Mouse (Mus musculus): Measurements from ENCODE around the gene Tas1r3. TPM values are rescaled to one million over a fixed set of nuclear protein-coding genes. Genes with fewer than 3 reads are reported as not detected.

Tas1r3 gene
- polyA plus RNA-seq, 1 experiment, result 1.9 TPM

DNA sequence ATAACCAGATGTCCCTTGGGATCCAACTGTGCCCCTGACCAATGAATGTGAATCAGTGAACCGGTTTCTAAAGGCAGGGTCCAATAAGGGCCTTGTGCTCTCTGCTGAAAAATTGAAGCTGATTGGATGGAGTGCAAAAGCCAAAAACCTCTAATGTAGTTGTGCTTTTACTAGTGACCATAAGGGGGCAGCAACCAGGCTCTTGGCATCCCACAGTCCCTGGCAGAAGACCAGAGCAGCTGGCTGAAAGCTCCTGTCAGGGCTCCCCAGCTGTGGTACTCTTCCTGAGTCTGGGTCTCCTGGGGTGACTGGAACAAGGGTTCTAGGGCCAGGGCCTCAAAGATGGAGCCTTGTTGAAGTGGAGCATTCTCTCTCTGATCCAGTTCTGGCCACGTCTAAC is 29.3 kb downstream of the Tas1r3 start:
- no peaks in the 10 kb centered on the region for H3K36me3 ChIP-seq (ENCODE audit: control insufficient read depth, insufficient read depth, low read length)
- no peaks in the 10 kb centered on the region for H3K27me3 ChIP-seq (ENCODE audit: control insufficient read depth, insufficient read depth, low read length)
- H3K4me1 ChIP-seq (ENCODE audit: control insufficient read depth, insufficient read depth, low read length), result peaks cover 7% of the 10 kb centered on the region
- no peak overlapping the region for H3K4me3 ChIP-seq (ENCODE audit: control insufficient read depth, low read depth, low read length)
- TF ChIP-seq POLR2A (IDR thresholded peaks at IDR 0.05; ENCODE audit: control insufficient read depth, low read depth, low read length), result no peak
- TF ChIP-seq CTCF (IDR thresholded peaks at IDR 0.05; ENCODE audit: control insufficient read depth, insufficient read depth, insufficient replicate concordance, low read depth, low read length), result peak; percentile 36; the same call in 1 of the 2 replicates
- no peak overlapping the region for H3K27ac ChIP-seq (ENCODE audit: control insufficient read depth, insufficient read depth, low read depth, low read length)

DNA sequence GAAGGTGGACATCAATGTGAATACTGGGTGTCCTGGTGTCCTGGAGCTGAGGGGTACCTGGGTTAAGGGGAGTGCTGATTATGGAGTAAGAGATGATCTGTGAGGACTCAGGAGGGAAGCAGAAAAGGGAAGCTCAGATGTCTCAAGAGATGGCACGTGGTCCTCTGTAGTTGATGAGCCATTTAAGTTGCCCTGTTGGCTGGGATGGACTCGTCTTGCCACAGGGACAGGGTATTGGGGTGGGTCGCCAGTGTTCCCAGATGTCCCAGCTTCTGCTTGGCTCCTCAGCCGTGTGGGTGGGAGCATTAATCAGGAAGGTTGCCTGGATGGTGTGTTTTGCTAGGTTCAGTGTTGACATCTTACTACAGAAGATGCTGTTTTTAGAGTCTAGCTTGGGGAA is 29.9 kb downstream of the Tas1r3 start:
- no peak for TF ChIP-seq POLR2A (IDR thresholded peaks at IDR 0.05; ENCODE audit: control insufficient read depth, low read depth, low read length)
- no peak for TF ChIP-seq CTCF (IDR thresholded peaks at IDR 0.05; ENCODE audit: control insufficient read depth, insufficient read depth, insufficient replicate concordance, low read depth, low read length)
- Histone ChIP-seq H3K36me3 (ENCODE audit: control insufficient read depth, insufficient read depth, low read length) (no peaks in the 10 kb centered on the region), H3K4me1 (ENCODE audit: control insufficient read depth, insufficient read depth, low read length) (peaks cover 7% of the 10 kb centered on the region), H3K27me3 (ENCODE audit: control insufficient read depth, insufficient read depth, low read length) (no peaks in the 10 kb centered on the region), H3K27ac (ENCODE audit: control insufficient read depth, insufficient read depth, low read depth, low read length) (no peak overlapping the region), H3K4me3 (ENCODE audit: control insufficient read depth, low read depth, low read length) (no peak overlapping the region)

DNA sequence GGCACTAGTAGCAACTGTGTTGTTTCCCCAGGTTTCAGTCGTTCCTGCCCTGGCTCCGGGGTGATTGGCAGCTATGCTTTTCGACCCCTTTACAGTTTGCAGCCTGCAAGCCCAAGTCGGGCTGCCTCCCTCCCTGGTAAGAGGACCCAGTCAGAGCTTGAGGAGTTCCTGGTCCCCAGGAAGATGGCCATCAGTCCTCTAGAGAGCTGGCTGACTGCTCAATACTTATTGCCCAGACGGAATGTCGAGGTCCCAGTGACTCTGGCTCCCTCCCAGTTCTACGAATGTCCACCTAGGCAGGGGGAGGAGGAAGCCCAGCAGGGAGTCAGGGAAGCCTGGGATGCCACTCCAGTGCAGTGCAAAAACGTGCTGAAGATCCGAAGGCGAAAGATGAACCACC is 30.8 kb downstream of the Tas1r3 start:
- no peaks in the 10 kb centered on the region for H3K27me3 ChIP-seq (ENCODE audit: control insufficient read depth, insufficient read depth, low read length)
- no peaks in the 10 kb centered on the region for H3K36me3 ChIP-seq (ENCODE audit: control insufficient read depth, insufficient read depth, low read length)
- H3K4me3 ChIP-seq (ENCODE audit: control insufficient read depth, low read depth, low read length), result peak overlapping the region; percentile 88
- peaks cover 2% of the 10 kb centered on the region; the same call in 1 of the 2 replicates for H3K4me1 ChIP-seq (ENCODE audit: control insufficient read depth, insufficient read depth, low read length)
- no peak for TF ChIP-seq POLR2A (IDR thresholded peaks at IDR 0.05; ENCODE audit: control insufficient read depth, low read depth, low read length)
- H3K27ac ChIP-seq (ENCODE audit: control insufficient read depth, insufficient read depth, low read depth, low read length), result no peak overlapping the region

DNA sequence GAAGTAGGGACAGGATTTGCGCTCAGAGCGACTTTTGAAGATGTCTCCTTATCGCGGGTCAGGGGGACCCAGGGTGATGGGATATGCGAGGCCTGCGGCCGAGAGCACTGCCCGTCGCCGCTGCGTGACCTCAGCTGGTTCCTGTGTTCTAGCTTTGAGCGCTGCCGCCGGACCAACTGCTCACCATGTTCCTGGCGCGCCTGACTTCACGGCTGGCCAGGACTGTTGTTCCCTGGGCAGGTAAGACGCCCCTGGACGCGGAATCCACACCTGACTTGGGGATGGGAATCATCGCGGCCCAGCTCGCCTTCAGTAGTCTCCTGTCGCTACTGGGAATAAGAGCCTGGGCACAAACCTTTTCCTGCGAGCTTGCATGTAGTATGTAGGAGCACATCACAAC is 31.3 kb downstream of the Tas1r3 start:
- Histone ChIP-seq H3K4me1 (ENCODE audit: control insufficient read depth, insufficient read depth, low read length) (peaks cover 2% of the 10 kb centered on the region; the same call in 1 of the 2 replicates), H3K27me3 (ENCODE audit: control insufficient read depth, insufficient read depth, low read length) (no peaks in the 10 kb centered on the region), H3K27ac (ENCODE audit: control insufficient read depth, insufficient read depth, low read depth, low read length) (peak overlapping the region; percentile 75), H3K4me3 (ENCODE audit: control insufficient read depth, low read depth, low read length) (peak overlapping the region; percentile 88), H3K36me3 (ENCODE audit: control insufficient read depth, insufficient read depth, low read length) (no peaks in the 10 kb centered on the region)
- TF ChIP-seq POLR2A (IDR thresholded peaks at IDR 0.05; ENCODE audit: control insufficient read depth, low read depth, low read length) (no peak), CTCF (IDR thresholded peaks at IDR 0.05; ENCODE audit: control insufficient read depth, insufficient read depth, insufficient replicate concordance, low read depth, low read length) (no peak)

DNA sequence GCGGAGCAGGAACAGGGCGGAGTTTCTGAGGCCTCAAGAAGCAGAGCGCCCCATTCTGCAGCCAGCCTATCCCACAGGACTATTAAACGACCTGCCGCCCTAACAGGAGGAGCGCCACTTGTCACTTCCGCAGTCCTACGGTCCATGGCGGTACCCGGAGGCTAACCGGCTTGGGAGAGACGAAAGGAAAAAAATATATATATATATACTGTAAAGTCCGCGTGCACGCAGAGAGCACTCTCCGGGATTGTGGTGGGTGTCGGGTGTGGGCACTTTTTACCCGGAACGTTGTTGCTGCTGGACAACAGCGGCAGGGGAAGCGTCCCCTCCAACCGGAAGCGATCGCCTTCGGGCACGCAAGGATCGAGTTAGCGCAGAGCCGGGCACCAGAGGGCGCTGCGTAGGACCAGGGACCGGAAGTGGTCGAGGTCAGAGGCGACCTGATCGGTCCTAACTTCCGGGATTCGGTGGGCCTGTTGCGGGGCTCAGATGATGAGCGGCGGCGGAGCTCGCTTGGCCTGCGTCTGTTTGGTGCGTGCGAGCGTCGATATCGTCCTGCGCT is 31.9 kb downstream of the Tas1r3 start, which contains the start of gene Aurkaip1:
Gene Aurkaip1 (plus strand): TSS at position 68 of the 562 bp plus-strand sequence.
- peak; percentile 80; the same call in 1 of the 2 replicates for TF ChIP-seq CTCF (IDR thresholded peaks at IDR 0.05; ENCODE audit: control insufficient read depth, insufficient read depth, insufficient replicate concordance, low read depth, low read length)
- TF ChIP-seq POLR2A (IDR thresholded peaks at IDR 0.05; ENCODE audit: control insufficient read depth, low read depth, low read length), result peak; percentile 61
- Histone ChIP-seq H3K27ac (ENCODE audit: control insufficient read depth, insufficient read depth, low read depth, low read length) (peak within 1 kb of the TSS; percentile 75), H3K4me1 (ENCODE audit: control insufficient read depth, insufficient read depth, low read length) (peaks cover 2% of the 10 kb centered on the region; the same call in 1 of the 2 replicates), H3K27me3 (ENCODE audit: control insufficient read depth, insufficient read depth, low read length) (no peaks in the 10 kb centered on the region), H3K4me3 (ENCODE audit: control insufficient read depth, low read depth, low read length) (peak within 1 kb of the TSS; percentile 88), H3K36me3 (ENCODE audit: control insufficient read depth, insufficient read depth, low read length) (no peaks in the 10 kb centered on the region)

DNA sequence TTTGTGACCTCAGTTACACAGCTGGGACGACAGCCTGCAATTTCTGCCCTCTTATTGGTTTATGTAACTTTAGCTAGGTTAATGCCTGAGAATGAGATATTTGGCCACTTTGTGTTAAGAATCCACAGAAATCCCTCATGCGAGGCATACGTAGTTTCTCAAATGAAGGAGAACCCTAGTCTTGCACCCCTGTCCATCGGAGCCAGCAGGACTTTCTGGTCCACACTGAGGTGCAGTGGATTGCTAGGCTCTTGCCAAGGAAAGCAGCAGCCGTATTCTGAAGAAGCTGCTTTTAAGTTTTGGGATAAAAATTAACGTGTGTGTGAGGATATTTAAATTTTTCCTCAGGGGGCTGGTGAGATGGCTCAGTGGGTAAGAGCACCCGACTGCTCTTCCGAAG is 32.6 kb downstream of the Tas1r3 start:
- Histone ChIP-seq H3K27ac (ENCODE audit: control insufficient read depth, insufficient read depth, low read depth, low read length) (no peak overlapping the region), H3K27me3 (ENCODE audit: control insufficient read depth, insufficient read depth, low read length) (no peaks in the 10 kb centered on the region), H3K36me3 (ENCODE audit: control insufficient read depth, insufficient read depth, low read length) (no peaks in the 10 kb centered on the region), H3K4me1 (ENCODE audit: control insufficient read depth, insufficient read depth, low read length) (peaks cover 2% of the 10 kb centered on the region; the same call in 1 of the 2 replicates), H3K4me3 (ENCODE audit: control insufficient read depth, low read depth, low read length) (peak overlapping the region; percentile 14)
- no peak for TF ChIP-seq CTCF (IDR thresholded peaks at IDR 0.05; ENCODE audit: control insufficient read depth, insufficient read depth, insufficient replicate concordance, low read depth, low read length)
- TF ChIP-seq POLR2A (IDR thresholded peaks at IDR 0.05; ENCODE audit: control insufficient read depth, low read depth, low read length), result no peak

DNA sequence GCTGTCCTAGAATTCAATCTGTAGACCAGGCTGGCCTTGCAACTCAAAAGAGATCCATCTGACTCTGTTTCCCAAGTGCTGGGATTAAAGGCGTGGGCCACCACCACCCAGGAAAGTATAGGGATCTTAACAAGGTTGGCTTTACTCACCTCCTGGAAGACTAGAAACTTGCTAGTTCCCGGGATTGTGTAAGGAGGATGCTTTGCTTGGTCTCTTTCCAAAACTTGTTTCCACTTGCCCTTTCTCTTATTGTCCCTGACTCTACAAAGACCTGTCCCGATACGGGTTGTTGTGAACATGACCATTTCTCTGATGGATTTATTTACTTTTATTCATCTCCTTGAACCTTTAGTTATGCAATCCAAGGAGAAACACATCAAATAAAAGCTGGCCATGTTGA is 33.3 kb downstream of the Tas1r3 start:
- H3K4me1 ChIP-seq (ENCODE audit: control insufficient read depth, insufficient read depth, low read length), result peaks cover 2% of the 10 kb centered on the region; the same call in 1 of the 2 replicates
- TF ChIP-seq POLR2A (IDR thresholded peaks at IDR 0.05; ENCODE audit: control insufficient read depth, low read depth, low read length), result no peak
- no peak for TF ChIP-seq CTCF (IDR thresholded peaks at IDR 0.05; ENCODE audit: control insufficient read depth, insufficient read depth, insufficient replicate concordance, low read depth, low read length)
- H3K27me3 ChIP-seq (ENCODE audit: control insufficient read depth, insufficient read depth, low read length), result no peaks in the 10 kb centered on the region
- no peak overlapping the region for H3K27ac ChIP-seq (ENCODE audit: control insufficient read depth, insufficient read depth, low read depth, low read length)
- no peak overlapping the region for H3K4me3 ChIP-seq (ENCODE audit: control insufficient read depth, low read depth, low read length)
- H3K36me3 ChIP-seq (ENCODE audit: control insufficient read depth, insufficient read depth, low read length), result no peaks in the 10 kb centered on the region

All from testis, adult 2 months (tissue).